Comparison of ENCODE assay signal across 8 mouse cellular contexts in genomic region chr4:141362937-141363548, GRCm38 (mm10). TPM values are rescaled to one million over a fixed set of nuclear protein-coding genes. Genes with fewer than 3 reads are reported as not detected.
A peak's percentile ranks its signal among the peaks of the same experiment; 100 is the strongest.
DNase-seq lines count a peak whose midpoint lies in the region; ATAC-seq and TF ChIP-seq lines count a peak whose summit lies in the region.

No protein-coding gene starts in this region.

- WGBS in bone marrow, adult 2 months = 27% methylated on average over 11 of the region's 11 CpGs
- 24% methylated on average over 11 of the region's 11 CpGs for WGBS in embryonic facial prominence, embryonic 13.5 days
- WGBS in lung, embryonic 14.5 days = 24% methylated on average over 11 of the region's 11 CpGs

- H3K4me1 ChIP-seq in E14TG2a.4 (replicated peaks; ENCODE audit: low read depth, low read length) = peaks cover 77% of the 10 kb centered on the region
- no peaks in the 10 kb centered on the region for H3K4me1 ChIP-seq in bone marrow, adult 2 months (ENCODE audit: control insufficient read depth, insufficient read depth, low read length)
- peaks cover 20% of the 10 kb centered on the region for H3K4me1 ChIP-seq in embryonic facial prominence, embryonic 13.5 days
- no peaks in the 10 kb centered on the region for H3K4me1 ChIP-seq in lung, embryonic 14.5 days (ENCODE audit: insufficient read depth)

- H3K27ac ChIP-seq in bone marrow, adult 2 months (ENCODE audit: control insufficient read depth, insufficient read depth, low read depth, low read length, poor library complexity) = no peak overlapping the region
- H3K27ac ChIP-seq in embryonic facial prominence, embryonic 13.5 days = no peak overlapping the region
- no peak overlapping the region for H3K27ac ChIP-seq in lung, embryonic 14.5 days (ENCODE audit: low read depth)

- peak overlapping the region; percentile 41; the same call in 1 of the 2 replicates for H3K4me3 ChIP-seq in E14TG2a.4 (replicated peaks; ENCODE audit: low read length)
- no peak overlapping the region for H3K4me3 ChIP-seq in bone marrow, adult 2 months (replicated peaks; ENCODE audit: control insufficient read depth, low read depth, low read length)
- H3K4me3 ChIP-seq in embryonic facial prominence, embryonic 13.5 days = no peak overlapping the region
- H3K4me3 ChIP-seq in lung, embryonic 14.5 days (ENCODE audit: low read depth, low read length) = no peak overlapping the region

- peaks cover 22% of the 10 kb centered on the region for H3K27me3 ChIP-seq in E14TG2a.4 (ENCODE audit: insufficient read depth, low read length)
- peaks cover 46% of the 10 kb centered on the region for H3K27me3 ChIP-seq in embryonic facial prominence, embryonic 13.5 days
- peaks cover 30% of the 10 kb centered on the region for H3K27me3 ChIP-seq in lung, embryonic 14.5 days (ENCODE audit: insufficient read depth, low read length)

- H3K9me3 ChIP-seq in E14TG2a.4 (ENCODE audit: low read length) = no peaks in the 10 kb centered on the region
- no peaks in the 10 kb centered on the region for H3K9me3 ChIP-seq in embryonic facial prominence, embryonic 13.5 days
- no peaks in the 10 kb centered on the region for H3K9me3 ChIP-seq in lung, embryonic 14.5 days (ENCODE audit: low read depth, low read length)

- no peaks in the 10 kb centered on the region for H3K36me3 ChIP-seq in E14TG2a.4 (ENCODE audit: insufficient read depth, low read length)
- no peaks in the 10 kb centered on the region for H3K36me3 ChIP-seq in embryonic facial prominence, embryonic 13.5 days
- H3K36me3 ChIP-seq in lung, embryonic 14.5 days (ENCODE audit: insufficient read depth) = no peaks in the 10 kb centered on the region

- peak; percentile 54 for TF ChIP-seq CTCF in E14TG2a.4 (conservative IDR thresholded peaks at IDR 0.05; ENCODE audit: low read length)
- peak; percentile 72 for TF ChIP-seq CTCF in bone marrow, adult 2 months (IDR thresholded peaks at IDR 0.05; ENCODE audit: control insufficient read depth, insufficient read depth, low read length)
- TF ChIP-seq CTCF in lung, embryonic 14.5 days (IDR thresholded peaks at IDR 0.05; ENCODE audit: low read depth) = peak; percentile 95

- no peak overlapping the region for H3K9ac ChIP-seq in embryonic facial prominence, embryonic 13.5 days
- H3K9ac ChIP-seq in lung, embryonic 14.5 days = no peak overlapping the region

- intact Hi-C loops in heart, postnatal 10 days (cut with DNase I) = loop anchor here (1.0 to 5.0 kb wide), 4 partner anchors 36 to 221 kb away; no protein-coding TSS in a partner anchor

- no peak for TF ChIP-seq POLR2A in bone marrow, adult 2 months (IDR thresholded peaks at IDR 0.05; ENCODE audit: borderline replicate concordance, control insufficient read depth, low read depth, low read length)

- peak; percentile 85 to 93 for DNase-seq in heart, postnatal 10 days
- DNase-seq in layer of hippocampus, adult 11-12 months (ENCODE audit: low spot score) = peak; percentile 78
- DNase-seq in lung, embryonic 14.5 days = peak; percentile 97
- DNase-seq in ovary, postnatal 14 days (ENCODE audit: low spot score) = peak; percentile 81
- DNase-seq in thymus, postnatal 36 days = peak; percentile 42 to 63

- ATAC-seq in embryonic facial prominence, embryonic 13.5 days (ENCODE audit: insufficient number of reproducible peaks, insufficient read depth, low FRiP score, low TSS enrichment, low read depth) = no peak
- 0 out of 2 replicates have a peak, but pooled peaks have one; percentile 15 for ATAC-seq in lung, embryonic 14.5 days (ENCODE audit: insufficient read depth)

- peak overlapping the region; percentile 20; the same call in 1 of the 2 replicates for H3K4me2 ChIP-seq in embryonic facial prominence, embryonic 13.5 days
- no peak overlapping the region for H3K4me2 ChIP-seq in lung, embryonic 14.5 days

RNA-seq across cellular contexts. Expression of gene Fam131c, which starts 5.0 kb away (rescaled TPM):
- polyA plus RNA-seq in bone marrow, adult 2 months (2011; ENCODE audit: insufficient read depth, insufficient read length, low replicate concordance, missing spikeins) = not detected in 2 replicates
- polyA plus RNA-seq in embryonic facial prominence, embryonic 13.5 days (2015; fragmentation: Nextera tagmentation; extraction: Ambion mirVana) = 1.7 and 2.9 TPM in 2 replicates
- total RNA-seq in heart, postnatal 10 days (2021) = 1 to 10 TPM in 1 of 2 experiments, under 1 TPM in 1; 0.94 to 2.9 TPM
- polyA plus RNA-seq in lung, embryonic 14.5 days (2014; fragmentation: Nextera tagmentation; extraction: Ambion mirVana) = 3.2 and 4.2 TPM in 2 replicates

RNA-seq across cellular contexts. Expression of gene Clcnka, which starts 35.5 kb away (rescaled TPM):
- polyA plus RNA-seq in bone marrow, adult 2 months (2011; ENCODE audit: insufficient read depth, insufficient read length, low replicate concordance, missing spikeins) = not detected in 2 replicates
- polyA plus RNA-seq in embryonic facial prominence, embryonic 13.5 days (2015; fragmentation: Nextera tagmentation; extraction: Ambion mirVana) = 0.18 and 0.39 TPM in 2 replicates
- not detected for total RNA-seq in heart, postnatal 10 days (2021)
- 0.31 and 0.80 TPM in 2 replicates for polyA plus RNA-seq in lung, embryonic 14.5 days (2014; fragmentation: Nextera tagmentation; extraction: Ambion mirVana)

RNA-seq across cellular contexts. Expression of gene Clcnkb, which starts 52.8 kb away (rescaled TPM):
- not detected in 2 replicates for polyA plus RNA-seq in bone marrow, adult 2 months (2011; ENCODE audit: insufficient read depth, insufficient read length, low replicate concordance, missing spikeins)
- not detected in 2 replicates for polyA plus RNA-seq in embryonic facial prominence, embryonic 13.5 days (2015; fragmentation: Nextera tagmentation; extraction: Ambion mirVana)
- 1 to 10 TPM in 1 of 2 experiments, under 1 TPM in 1; 0.91 to 1.2 TPM for total RNA-seq in heart, postnatal 10 days (2021)
- not detected in 2 replicates for polyA plus RNA-seq in lung, embryonic 14.5 days (2014; fragmentation: Nextera tagmentation; extraction: Ambion mirVana)

RNA-seq across cellular contexts. Expression of gene Hspb7, which starts 57.5 kb away (rescaled TPM):
- polyA plus RNA-seq in bone marrow, adult 2 months (2011; ENCODE audit: insufficient read depth, insufficient read length, low replicate concordance, missing spikeins) = 0.34 and 0.72 TPM in 2 replicates
- 0.63 TPM in 1 of 2 replicates, not detected in the other for polyA plus RNA-seq in embryonic facial prominence, embryonic 13.5 days (2015; fragmentation: Nextera tagmentation; extraction: Ambion mirVana)
- 1,000 to 10,000 TPM; 1,029 to 1,075 TPM for total RNA-seq in heart, postnatal 10 days (2021)
- 0.80 and 3.2 TPM in 2 replicates for polyA plus RNA-seq in lung, embryonic 14.5 days (2014; fragmentation: Nextera tagmentation; extraction: Ambion mirVana)
